Mouse (Mus musculus) T-helper 1 cell (primary cell): ENCODE measurements around the gene Pip5kl1.

ENCODE experiments used
- in situ Hi-C: fragments of 300-600 bp; cut with MboI, MseI; formaldehyde crosslinking; loops from one replicate; pipeline ENCODE4 v1.15.1; 2025; ENCODE audit warnings: high pct_unique_total_duplicates

Gene Pip5kl1

GRCm38 (mm10) chr2:32582830-32583799 is 8.5 kb downstream of the Pip5kl1 start:
- in situ Hi-C loops, result no loop called here

GRCm38 (mm10) chr2:32585149-32585714 is 10.6 kb downstream of the Pip5kl1 start:
- in situ Hi-C loops, result no loop called here

GRCm38 (mm10) chr2:32586871-32587351 is 12.3 kb downstream of the Pip5kl1 start, which contains the start of gene St6galnac4:
Gene St6galnac4 (plus strand): TSS chr2:32587095.
- in situ Hi-C loops, result no loop called here

GRCm38 (mm10) chr2:32587731-32588321 is 13.2 kb downstream of the Pip5kl1 start:
- in situ Hi-C loops, result no loop called here

GRCm38 (mm10) chr2:32589213-32589795 is 14.7 kb downstream of the Pip5kl1 start:
- in situ Hi-C loops, result no loop called here

GRCm38 (mm10) chr2:32590224-32590623 is 15.6 kb downstream of the Pip5kl1 start:
- in situ Hi-C loops, result no loop called here

GRCm38 (mm10) chr2:32591249-32591648 is 16.7 kb downstream of the Pip5kl1 start:
- in situ Hi-C loops, result no loop called here

GRCm38 (mm10) chr2:32596725-32597124 is 22.1 kb downstream of the Pip5kl1 start:
- in situ Hi-C loops, result no loop called here

- in situ Hi-C loops, result no loop called here
These were observed 22.7 kb downstream of the Pip5kl1 start for GRCm38 (mm10) chr2:32597248-32597647.

GRCm38 (mm10) chr2:32597699-32598098 is 23.1 kb downstream of the Pip5kl1 start:
- in situ Hi-C loops, result no loop called here

- in situ Hi-C loops, result no loop called here
These were observed 23.9 kb downstream of the Pip5kl1 start for GRCm38 (mm10) chr2:32598506-32598905.

- in situ Hi-C loops, result no loop called here
These were observed 24.8 kb downstream of the Pip5kl1 start, which contains the start of gene St6galnac6 for GRCm38 (mm10) chr2:32599409-32599808. Gene St6galnac6 (plus strand): TSS chr2:32599709.

GRCm38 (mm10) chr2:32601417-32602065 is 26.9 kb downstream of the Pip5kl1 start:
- in situ Hi-C loops, result loop anchor here (10.0 kb wide), 1 partner anchor 967 kb away; no protein-coding TSS in a partner anchor

- in situ Hi-C loops, result loop anchor here (10.0 kb wide), 1 partner anchor 968 kb away; no protein-coding TSS in a partner anchor
These were observed 28.0 kb downstream of the Pip5kl1 start for GRCm38 (mm10) chr2:32602600-32603054.

- in situ Hi-C loops, result loop anchor here (10.0 kb wide), 1 partner anchor 970 kb away; no protein-coding TSS in a partner anchor
These were observed 30.0 kb downstream of the Pip5kl1 start for GRCm38 (mm10) chr2:32604631-32605030.

GRCm38 (mm10) chr2:32606161-32607142 is 31.9 kb downstream of the Pip5kl1 start:
- in situ Hi-C loops, result loop anchor here (10.0 kb wide), 1 partner anchor 972 kb away; no protein-coding TSS in a partner anchor

- in situ Hi-C loops, result loop anchor here (10.0 kb wide), 1 partner anchor 973 kb away; no protein-coding TSS in a partner anchor
These were observed 32.8 kb downstream of the Pip5kl1 start for GRCm38 (mm10) chr2:32607262-32607947.

GRCm38 (mm10) chr2:32608141-32608777 is 33.7 kb downstream of the Pip5kl1 start:
- in situ Hi-C loops, result loop anchor here (10.0 kb wide), 1 partner anchor 973 kb away; no protein-coding TSS in a partner anchor
